Mouse (Mus musculus) liver, adult 2 months (tissue): ENCODE data around the gene Man2a2. TPM values are rescaled to one million over a fixed set of nuclear protein-coding genes. Genes with fewer than 3 reads are reported as not detected.

Source experiments
- DNase-seq: peaks from one replicate; pipeline ENCODE4 v3.0.0-alpha.2; 2011; ENCODE audit warnings: low read depth, low spot score; ENCODE audit errors: extremely low read depth
- H3K27ac ChIP-seq: fragments of 200-500 bp; replicated peaks from 2 replicates; pipeline ENCODE4 v1.5.1; 2012; ENCODE audit warnings: low read depth, mild to moderate bottlenecking, control low read depth, inconsistent platforms, low read length; ENCODE audit not compliant: insufficient read depth
- H3K27me3 ChIP-seq: fragments of 200-500 bp; 2 replicates; pipeline ENCODE4 v1.6.1; 2012; ENCODE audit warnings: mild to moderate bottlenecking, moderate library complexity, low read length, inconsistent platforms; ENCODE audit not compliant: control insufficient read depth, insufficient read depth
- H3K36me3 ChIP-seq: fragments of 200-500 bp; 2 replicates; pipeline ENCODE4 v1.6.1; 2012; ENCODE audit warnings: low read length, inconsistent platforms; ENCODE audit not compliant: control insufficient read depth, insufficient read depth
- H3K4me1 ChIP-seq: fragments of 200-500 bp; 2 replicates; pipeline ENCODE4 v1.6.1; 2011; ENCODE audit warnings: low read length; ENCODE audit not compliant: control insufficient read depth, insufficient read depth
- H3K4me3 ChIP-seq: fragments of 200-500 bp; 2 replicates; pipeline ENCODE4 v1.5.1; 2011; ENCODE audit warnings: low read depth, mild to moderate bottlenecking, control low read depth, low read length, moderate library complexity; ENCODE audit not compliant: insufficient read depth
- H3K79me2 ChIP-seq: fragments of 200-500 bp; 2 replicates; pipeline ENCODE4 v1.6.1; 2012; ENCODE audit warnings: inconsistent platforms, mild to moderate bottlenecking, low read length, moderate library complexity; ENCODE audit not compliant: control insufficient read depth, insufficient read depth
- H3K9ac ChIP-seq: fragments of 200-500 bp; 2 replicates; pipeline ENCODE4 v1.6.1; 2012; ENCODE audit warnings: low read depth, mild to moderate bottlenecking, control low read depth, inconsistent platforms, low read length
- CTCF ChIP-seq: fragments of 200-500 bp; IDR thresholded peaks from 2 replicates; pipeline ENCODE4 v1.5.1; 2011; ENCODE audit warnings: low read depth, low read length, control low read depth
- POLR2A ChIP-seq: fragments of 200-500 bp; IDR thresholded peaks from 2 replicates; pipeline ENCODE4 v1.6.1; 2011; ENCODE audit warnings: low read length, control low read depth; ENCODE audit not compliant: insufficient read depth; ENCODE audit errors: extremely low read depth
- WGBS: fragments of 180-500 bp; shearing (Covaris S2); methylation state at CpG from one replicate; pipeline ENCODE4 v1.1.7; 2018; 5-methylcytosine and 5-hydroxymethylcytosine counted together
- polyA plus RNA-seq: library from polyadenylated mRNA; depleted of rRNA; stranded (reverse); fragments of >200 nt; gene quantifications from 2 replicates; pipeline ENCODE4 v1.2.3, GENCODE M21; 2012
- total RNA-seq: library from RNA; depleted of rRNA; stranded (reverse); fragments of >200 nt; gene quantifications from 2 replicates; pipeline ENCODE4 v1.2.3, GENCODE M21; 2014

Gene Man2a2
- total and polyA plus RNA-seq, 2 experiments = 9.3 to 45.6 TPM

GRCm38 (mm10) chr7:80367232-80367631, 3.9 kb downstream of the Man2a2 start:
- DNase-seq = no peak
- Histone ChIP-seq H3K27me3 (no peaks in the 10 kb centered on the region), H3K4me1 (peaks cover 6% of the 10 kb centered on the region), H3K36me3 (peaks cover 4% of the 10 kb centered on the region; the same call in 1 of the 2 replicates), H3K27ac (no peak overlapping the region), H3K9ac (no peak overlapping the region), H3K4me3 (no peak overlapping the region), H3K79me2 (no peaks in the 10 kb centered on the region)
- WGBS = over 99% methylated on average over 7 of the region's 7 CpGs
- no peak for TF ChIP-seq CTCF
- TF ChIP-seq POLR2A = no peak

DNA sequence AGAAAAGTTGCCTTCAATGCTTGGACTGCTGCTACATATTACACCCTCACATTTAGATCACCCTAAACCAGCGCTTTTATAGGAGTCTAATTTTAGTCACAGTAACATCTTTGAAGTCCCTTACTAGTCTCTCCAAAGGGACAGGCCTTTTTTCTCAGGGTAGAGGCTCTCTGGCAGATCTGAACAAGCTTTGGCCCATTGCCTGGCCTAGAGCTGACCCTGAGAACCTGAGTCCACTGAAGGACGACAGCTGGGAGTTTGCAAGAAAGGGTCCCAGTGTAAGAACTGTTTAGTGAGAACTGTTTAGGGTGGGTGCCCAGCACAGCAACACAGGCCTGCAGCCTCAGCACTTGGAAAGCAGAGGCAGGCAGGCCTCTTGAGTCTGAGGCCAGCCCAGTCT, 5.4 kb downstream of the Man2a2 start:
- Histone ChIP-seq H3K4me3 (no peak overlapping the region), H3K9ac (no peak overlapping the region), H3K4me1 (peaks cover 6% of the 10 kb centered on the region), H3K79me2 (no peaks in the 10 kb centered on the region), H3K36me3 (peaks cover 6% of the 10 kb centered on the region; the same call in 1 of the 2 replicates), H3K27ac (no peak overlapping the region), H3K27me3 (no peaks in the 10 kb centered on the region)
- TF ChIP-seq POLR2A (no peak), CTCF (no peak)
- DNase-seq = no peak
- 73% methylated on average over 2 of the region's 2 CpGs for WGBS

GRCm38 (mm10) chr7:80360435-80360834, 10.7 kb downstream of the Man2a2 start:
- Histone ChIP-seq H3K27me3 (no peaks in the 10 kb centered on the region), H3K4me1 (no peaks in the 10 kb centered on the region), H3K36me3 (peaks cover 6% of the 10 kb centered on the region; the same call in 1 of the 2 replicates), H3K9ac (no peak overlapping the region), H3K27ac (no peak overlapping the region), H3K79me2 (no peaks in the 10 kb centered on the region), H3K4me3 (no peak overlapping the region)
- TF ChIP-seq CTCF (no peak), POLR2A (no peak)
- WGBS = 20% methylated on average over 3 of the region's 3 CpGs
- peak; percentile 69 for DNase-seq

DNA sequence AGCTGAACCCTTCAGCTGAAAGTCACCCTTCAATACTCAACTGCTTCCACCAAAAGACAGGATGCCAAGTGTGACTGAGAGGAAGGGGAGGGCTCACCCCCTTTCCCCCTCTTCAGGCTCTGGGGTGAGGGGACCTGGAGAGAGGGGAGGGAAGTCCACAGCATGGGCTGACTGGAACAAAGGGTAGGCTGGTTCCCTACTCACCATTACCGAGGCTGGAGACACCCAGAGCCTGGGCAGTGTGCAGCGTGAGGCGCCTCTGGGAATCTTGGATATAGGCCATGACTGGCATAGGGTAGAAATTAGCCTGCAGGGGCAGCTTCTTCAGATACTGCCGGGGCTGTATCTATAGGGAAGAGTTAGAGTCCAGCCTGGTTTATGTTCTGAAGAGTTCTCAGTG, 13.1 kb downstream of the Man2a2 start:
- H3K27me3 ChIP-seq = no peaks in the 10 kb centered on the region
- H3K36me3 ChIP-seq = peaks cover 6% of the 10 kb centered on the region; the same call in 1 of the 2 replicates
- no peak overlapping the region for H3K4me3 ChIP-seq
- no peaks in the 10 kb centered on the region for H3K4me1 ChIP-seq
- no peak overlapping the region for H3K27ac ChIP-seq
- WGBS = 81% methylated on average over 4 of the region's 4 CpGs
- DNase-seq = no peak
- TF ChIP-seq CTCF (no peak), POLR2A (no peak)
- H3K9ac ChIP-seq = no peak overlapping the region
- no peaks in the 10 kb centered on the region for H3K79me2 ChIP-seq

- no peaks in the 10 kb centered on the region for H3K79me2 ChIP-seq
- H3K27ac ChIP-seq = no peak overlapping the region
- H3K4me3 ChIP-seq = no peak overlapping the region
- DNase-seq = no peak
- H3K36me3 ChIP-seq = peaks cover 6% of the 10 kb centered on the region; the same call in 1 of the 2 replicates
- H3K27me3 ChIP-seq = no peaks in the 10 kb centered on the region
- no peak for TF ChIP-seq CTCF
- no peak for TF ChIP-seq POLR2A
- H3K4me1 ChIP-seq = no peaks in the 10 kb centered on the region
- 86% methylated on average over 8 of the region's 8 CpGs for WGBS
- no peak overlapping the region for H3K9ac ChIP-seq
These were observed 14.0 kb downstream of the Man2a2 start for GRCm38 (mm10) chr7:80357156-80357555.

DNA sequence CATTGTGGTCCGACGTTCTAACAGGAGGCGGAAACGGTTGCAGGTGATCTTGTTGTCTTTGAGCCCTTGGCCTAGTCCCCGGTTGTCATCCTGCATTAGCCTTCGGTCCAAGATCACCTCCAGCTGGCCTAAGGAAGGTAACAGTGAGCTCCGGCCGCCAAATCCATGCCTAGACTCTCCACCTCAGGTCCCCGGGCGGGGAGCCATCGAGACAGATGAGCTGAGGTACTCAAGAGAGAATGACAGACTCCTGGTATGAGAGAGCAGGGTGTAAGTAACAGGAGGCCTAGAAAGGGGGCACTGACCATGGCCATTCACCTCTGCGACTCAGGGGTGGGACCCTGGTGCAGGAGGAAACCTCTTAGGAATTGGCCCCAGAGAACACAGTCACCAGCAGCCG, 14.8 kb downstream of the Man2a2 start:
- H3K4me3 ChIP-seq = no peak overlapping the region
- TF ChIP-seq POLR2A (no peak), CTCF (no peak)
- H3K36me3 ChIP-seq = peaks cover 5% of the 10 kb centered on the region; the same call in 1 of the 2 replicates
- DNase-seq = no peak
- no peaks in the 10 kb centered on the region for H3K4me1 ChIP-seq
- no peak overlapping the region for H3K9ac ChIP-seq
- no peak overlapping the region for H3K27ac ChIP-seq
- WGBS = 96% methylated on average over 13 of the region's 13 CpGs
- H3K79me2 ChIP-seq = no peaks in the 10 kb centered on the region
- no peaks in the 10 kb centered on the region for H3K27me3 ChIP-seq
